Mouse (Mus musculus): ENCODE measurements around the gene Lyg2. TPM values are rescaled to one million over a fixed set of nuclear protein-coding genes. Genes with fewer than 3 reads are reported as not detected.
A peak's percentile ranks its signal among the peaks of the same experiment; 100 is the strongest.

Gene Lyg2
- polyA plus RNA-seq (2017; shearing (Covaris generic)), result not detected

GRCm38 (mm10) chr1:37916393-37916792 lies at the start of gene Lyg2:
Lyg2 (minus strand) TSS chr1:37916493.
- no peak for ATAC-seq

- no peak for ATAC-seq
Observed at GRCm38 (mm10) chr1:37965571-37965970, 49.3 kb upstream of the Lyg2 start.

- ATAC-seq, result no peak
Observed at GRCm38 (mm10) chr1:37959486-37959885, 43.2 kb upstream of the Lyg2 start.

- no peak for ATAC-seq
Observed at GRCm38 (mm10) chr1:37958516-37958915, 42.2 kb upstream of the Lyg2 start.

GRCm38 (mm10) chr1:37957659-37958058 lies 41.4 kb upstream of the Lyg2 start, which contains the start of gene Lyg1:
Lyg1 (minus strand) TSS chr1:37957759.
- no peak for ATAC-seq

GRCm38 (mm10) chr1:37956690-37957431 lies 40.6 kb upstream of the Lyg2 start:
- no peak for ATAC-seq

- no peak for ATAC-seq
Observed at GRCm38 (mm10) chr1:37955251-37955650, 39.0 kb upstream of the Lyg2 start.

GRCm38 (mm10) chr1:37954786-37955185 lies 38.5 kb upstream of the Lyg2 start:
- ATAC-seq, result no peak

- ATAC-seq, result no peak
Observed at GRCm38 (mm10) chr1:37948906-37949305, 32.6 kb upstream of the Lyg2 start.

GRCm38 (mm10) chr1:37931806-37932205 lies 15.5 kb upstream of the Lyg2 start:
- no peak for ATAC-seq

GRCm38 (mm10) chr1:37925971-37926370 lies 9.7 kb upstream of the Lyg2 start:
- no peak for ATAC-seq

- no peak for ATAC-seq
Observed at GRCm38 (mm10) chr1:37922536-37922935, 6.2 kb upstream of the Lyg2 start.

- no peak for ATAC-seq
Observed at GRCm38 (mm10) chr1:37918096-37918495, 1.8 kb upstream of the Lyg2 start.

GRCm38 (mm10) chr1:37917666-37918065 lies 1.4 kb upstream of the Lyg2 start:
- no peak for ATAC-seq

- no peak for ATAC-seq
Observed at GRCm38 (mm10) chr1:37912751-37913150, 3.5 kb downstream of the Lyg2 start.

- ATAC-seq, result no peak
Observed at GRCm38 (mm10) chr1:37903178-37903577, 13.1 kb downstream of the Lyg2 start.

- no peak for ATAC-seq
Observed at GRCm38 (mm10) chr1:37900288-37900687, 16.0 kb downstream of the Lyg2 start.

GRCm38 (mm10) chr1:37899816-37900215 lies 16.5 kb downstream of the Lyg2 start:
- ATAC-seq, result no peak

- no peak for ATAC-seq
Observed at GRCm38 (mm10) chr1:37894606-37895005, 21.7 kb downstream of the Lyg2 start.

- no peak for ATAC-seq
Observed at GRCm38 (mm10) chr1:37891400-37891799, 24.9 kb downstream of the Lyg2 start.

GRCm38 (mm10) chr1:37890025-37890652 lies 26.2 kb downstream of the Lyg2 start, which contains the start of the genes Mitd1 and Mrpl30:
Mitd1 (minus strand) TSS chr1:37890411.
Mrpl30 (plus strand) TSS chr1:37890477.
- peak; percentile 92 for ATAC-seq

- no peak for ATAC-seq
Observed at GRCm38 (mm10) chr1:37889206-37889605, 27.1 kb downstream of the Lyg2 start.

GRCm38 (mm10) chr1:37884451-37884850 lies 31.8 kb downstream of the Lyg2 start:
- no peak for ATAC-seq

- no peak for ATAC-seq
Observed at GRCm38 (mm10) chr1:37883411-37883810, 32.9 kb downstream of the Lyg2 start.

All from CD4-positive, CD25-positive, alpha-beta regulatory T cell, adult 4 months (primary cell).